Mouse (Mus musculus): ENCODE results near the gene Nr5a2.

DNA sequence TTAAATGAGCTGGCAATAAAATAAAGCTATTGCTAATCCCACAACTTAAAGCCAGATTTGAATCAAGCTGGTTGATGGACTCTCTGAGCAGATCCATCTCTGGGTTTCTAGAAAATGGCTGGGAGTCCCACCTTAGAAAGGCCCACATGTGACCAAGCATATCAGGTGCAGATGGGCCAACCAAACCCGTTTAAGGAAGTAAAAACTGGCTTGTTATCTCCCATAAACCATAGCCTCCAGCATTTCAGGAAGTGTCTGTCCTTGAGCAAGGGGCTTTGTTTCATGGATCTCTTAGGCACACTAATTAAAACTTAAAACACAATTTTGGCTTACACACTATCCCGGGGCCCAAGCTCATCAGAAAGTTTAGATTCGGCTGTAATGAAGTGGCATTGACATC, 13.8 kb upstream of the Nr5a2 start:
- TF ChIP-seq CTCF (IDR thresholded peaks at IDR 0.05; ENCODE audit: low read depth, low read length) (no peak), TAL1 (conservative IDR thresholded peaks at IDR 0.05; ENCODE audit: low read depth, low read length) (no peak), GATA2 (IDR thresholded peaks at IDR 0.05; ENCODE audit: borderline replicate concordance, low read depth, low read length) (no peak), GATA1 (IDR thresholded peaks at IDR 0.05; ENCODE audit: borderline replicate concordance, low read length) (no peak)
